Mouse (Mus musculus): Measurements from ENCODE around the gene Slc7a8.
A peak's percentile ranks its signal among the peaks of the same experiment; 100 is the strongest.

Slc7a8 gene

DNA sequence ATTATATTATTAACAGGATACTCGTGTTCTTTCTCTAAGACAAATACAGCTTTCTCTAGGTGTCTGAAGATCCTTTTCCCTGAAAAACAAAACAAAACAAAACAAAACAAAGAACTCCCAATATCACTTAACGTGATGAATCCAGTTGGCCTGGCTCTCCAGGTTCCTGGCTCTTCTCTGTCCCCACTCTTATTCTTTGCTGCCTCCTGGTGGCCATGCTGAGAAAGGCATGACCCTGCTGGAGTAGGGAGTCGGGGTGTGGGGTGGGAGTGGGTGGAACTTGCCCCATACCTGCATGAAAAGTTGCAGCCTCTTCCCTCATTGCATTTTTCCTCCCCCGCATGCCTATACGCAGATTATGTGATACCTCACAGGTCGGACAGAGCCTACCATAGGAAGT is 80.4 kb downstream of the Slc7a8 start:
- peak; percentile 73 for DNase-seq (ENCODE audit: low read depth, low spot score)

DNA sequence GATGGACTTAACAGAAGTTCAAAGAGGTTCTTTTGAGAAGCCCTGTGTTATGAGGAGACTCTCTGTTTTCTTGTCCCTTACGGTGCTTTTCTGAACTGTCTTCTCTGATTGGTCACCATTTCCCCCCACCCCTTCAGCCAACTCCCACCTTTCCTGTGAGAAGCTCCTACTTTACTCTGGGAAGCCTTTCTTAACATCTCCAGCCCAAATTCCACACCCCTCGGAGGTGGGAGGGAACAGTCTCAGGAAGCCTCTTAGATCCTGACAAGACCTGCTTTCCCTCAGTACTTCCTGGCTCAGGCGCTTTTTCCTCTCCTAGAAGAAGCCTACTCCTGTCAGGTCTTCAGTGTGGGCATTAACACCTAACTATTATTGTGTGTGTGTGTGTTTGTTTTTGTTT is 82.2 kb downstream of the Slc7a8 start:
- no peak for DNase-seq (ENCODE audit: low read depth, low spot score)

DNA sequence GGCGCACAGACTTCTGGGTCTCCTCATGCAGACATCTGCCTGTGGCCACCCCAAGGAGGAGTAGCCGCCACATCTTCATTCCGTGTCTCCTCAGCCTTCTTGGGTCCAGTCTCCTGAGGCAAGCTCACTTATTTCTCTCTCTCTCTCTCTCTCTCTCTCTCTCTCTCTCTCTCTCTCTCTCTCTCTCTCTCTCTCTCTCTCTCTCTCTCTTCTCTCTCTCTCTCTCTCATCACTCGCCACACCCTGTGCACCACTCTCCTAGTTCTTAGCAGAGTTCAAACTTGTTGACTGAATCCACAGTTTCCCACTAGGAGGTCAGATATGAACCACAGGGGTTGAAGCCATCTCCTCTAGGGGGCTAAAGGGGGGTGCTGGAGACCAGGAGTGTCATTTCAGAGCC is 83.0 kb downstream of the Slc7a8 start, which contains the start of gene Gm29776:
Gene Gm29776 (minus strand): TSS at position 101 of the 400 bp plus-strand sequence.
- no peak for DNase-seq (ENCODE audit: low read depth, low spot score)

DNA sequence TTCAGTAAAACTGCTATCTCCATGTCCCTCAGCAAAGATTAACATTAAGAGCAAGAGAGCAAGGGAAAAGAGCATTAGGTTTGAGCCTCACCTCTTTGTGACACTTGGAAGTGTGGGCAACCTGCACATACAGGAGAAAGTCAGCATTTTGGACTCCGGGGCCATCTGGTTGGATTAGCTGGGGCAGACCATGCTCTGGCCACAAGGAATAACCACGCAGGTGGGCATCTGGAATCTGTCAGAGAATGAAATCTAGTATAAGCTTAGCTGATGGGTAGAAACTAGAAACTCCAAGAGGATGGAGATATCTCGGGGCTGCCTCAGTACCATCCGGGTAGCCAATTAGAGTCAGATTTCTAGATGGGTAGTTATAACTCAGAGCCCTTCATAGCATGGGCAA is 85.0 kb downstream of the Slc7a8 start:
- no peak for DNase-seq (ENCODE audit: low read depth, low spot score)

DNA sequence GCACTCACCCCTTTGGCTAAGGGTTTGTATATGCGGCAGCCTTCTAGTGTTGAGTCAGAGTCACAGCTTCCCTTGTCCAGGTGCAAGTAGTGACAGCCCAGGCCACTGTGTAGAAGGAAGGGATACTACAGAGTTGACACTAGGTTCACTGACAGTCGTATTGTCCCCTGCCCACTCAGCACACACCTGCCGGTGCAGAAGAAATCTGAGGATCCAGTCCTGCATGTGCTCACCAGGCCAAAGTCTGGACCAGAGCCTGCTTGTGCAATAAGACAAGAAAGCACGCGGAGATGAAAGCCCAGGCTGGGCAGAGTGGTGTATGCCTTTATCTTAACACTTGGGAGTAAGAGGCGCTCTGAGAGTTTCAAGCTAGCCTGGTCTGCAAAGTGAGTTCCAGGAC is 86.7 kb downstream of the Slc7a8 start:
- no peak for DNase-seq (ENCODE audit: low read depth, low spot score)

DNA sequence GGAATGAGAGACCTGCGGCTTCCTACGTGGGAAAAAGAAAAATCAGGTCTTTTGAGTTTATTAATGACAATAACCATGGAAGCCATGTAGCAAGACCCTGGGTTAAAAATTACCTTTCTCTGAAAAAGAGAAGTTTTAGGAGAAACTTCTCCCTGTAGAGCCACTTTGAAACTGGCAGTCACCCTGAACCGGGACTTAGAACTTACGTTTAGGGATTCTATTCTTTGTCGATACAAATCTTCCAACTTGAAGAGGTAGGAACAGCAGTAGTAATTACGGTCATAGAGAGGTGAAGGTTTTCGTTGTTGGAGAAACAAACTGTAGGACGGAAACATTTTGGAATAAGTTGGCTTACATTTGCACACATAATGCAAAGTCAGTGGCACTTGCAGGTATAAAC is 94.5 kb downstream of the Slc7a8 start:
- DNase-seq (ENCODE audit: low read depth, low spot score), result no peak

DNA sequence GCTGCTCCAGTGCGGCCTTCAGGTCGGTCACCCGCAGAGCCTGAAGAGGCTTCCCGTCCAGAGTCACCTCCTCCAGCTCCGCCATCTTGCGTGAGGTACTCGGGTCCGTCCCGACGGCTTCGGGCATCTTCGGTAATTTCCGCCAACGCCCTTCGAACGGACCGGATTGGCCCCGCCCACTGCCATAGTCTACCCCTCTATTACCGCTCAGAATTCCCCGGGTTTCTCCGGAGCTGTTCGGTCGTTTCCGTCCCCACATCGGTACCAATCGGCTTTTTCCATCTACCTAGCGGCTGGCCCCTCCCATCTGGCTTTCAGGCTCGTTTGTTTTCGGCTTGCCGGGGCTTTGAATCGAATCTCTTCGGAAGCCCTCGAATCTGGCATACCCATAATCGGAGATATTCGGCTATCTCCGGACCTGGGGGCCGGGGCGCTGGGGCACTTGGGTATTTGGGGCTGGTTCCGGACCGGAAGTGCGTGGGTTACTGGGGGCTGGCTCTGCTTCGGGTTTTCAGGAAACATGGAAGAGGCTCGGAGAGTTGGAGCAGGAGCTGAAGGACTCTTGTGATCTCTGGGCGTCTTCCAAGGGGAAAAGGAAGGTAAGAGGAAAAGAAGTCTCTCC is 95.1 kb downstream of the Slc7a8 start, which contains the start of gene Acin1:
Gene Acin1 (minus strand): TSS at position 410 of the 622 bp plus-strand sequence.
- peak; percentile 94 for DNase-seq (ENCODE audit: low read depth, low spot score)

DNA sequence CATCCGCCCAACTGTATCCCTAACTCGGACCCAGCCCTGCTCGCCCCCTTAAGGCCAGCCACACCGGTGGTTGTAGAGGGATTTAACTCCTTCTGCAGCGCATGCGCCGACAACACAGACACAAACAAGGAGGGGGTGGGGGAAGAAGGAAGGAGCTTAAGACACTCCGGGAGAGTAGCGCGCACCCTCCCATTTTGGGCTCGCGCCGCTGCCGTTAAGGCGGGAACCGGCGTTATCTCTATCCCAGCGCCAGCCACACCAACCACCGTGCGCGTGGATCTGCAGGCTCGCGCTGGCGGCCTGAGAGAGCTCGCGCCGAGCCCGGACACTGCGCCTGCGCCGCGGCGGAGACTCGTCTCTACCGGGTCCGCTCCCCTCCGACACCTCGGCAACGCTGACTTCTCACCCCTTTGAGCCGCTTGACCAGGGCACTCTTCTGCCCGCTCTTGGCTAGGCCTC is 95.7 kb downstream of the Slc7a8 start, which contains the start of gene 1700123O20Rik:
Gene 1700123O20Rik (plus strand): TSS at position 154 of the 459 bp plus-strand sequence.
- peak; percentile 83 for DNase-seq (ENCODE audit: low read depth, low spot score)

DNA sequence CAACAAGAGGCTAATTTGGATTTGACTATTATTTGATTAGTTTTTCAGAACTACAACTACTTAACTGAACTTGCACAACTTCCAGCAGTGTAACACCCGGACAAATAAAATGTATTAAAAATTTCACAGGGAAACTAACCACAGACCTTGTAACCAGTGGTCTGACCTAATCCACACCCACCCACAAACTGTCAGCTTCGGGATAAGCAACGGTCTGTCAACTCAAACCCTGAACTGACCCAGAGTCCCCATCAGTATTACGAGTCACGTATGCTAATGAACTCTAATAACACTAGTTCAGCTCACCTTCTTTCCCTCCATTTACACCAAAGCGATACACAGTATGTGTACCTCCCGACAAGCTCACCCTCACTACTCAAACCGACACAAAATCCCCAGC is 96.3 kb downstream of the Slc7a8 start:
- no peak for DNase-seq (ENCODE audit: low read depth, low spot score)

DNA sequence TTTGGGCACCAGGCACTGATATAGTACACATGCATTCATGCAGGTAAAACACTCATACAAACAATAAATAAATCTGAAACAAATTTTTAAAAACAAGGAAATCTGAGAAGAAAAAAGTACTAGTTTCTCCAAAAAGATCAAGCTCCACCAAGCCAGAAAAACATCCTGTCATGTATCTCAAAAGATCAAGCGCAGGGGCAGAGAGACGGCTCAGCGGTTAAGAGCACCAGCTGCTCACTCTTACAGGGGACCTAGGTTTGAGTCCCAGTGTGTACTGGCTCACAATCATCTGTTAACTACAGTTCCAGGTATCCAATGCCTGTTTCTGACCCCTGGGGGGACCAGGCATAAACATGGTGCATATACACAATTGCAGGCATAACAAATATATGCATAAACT is 99.3 kb downstream of the Slc7a8 start:
- no peak for DNase-seq (ENCODE audit: low read depth, low spot score)

DNA sequence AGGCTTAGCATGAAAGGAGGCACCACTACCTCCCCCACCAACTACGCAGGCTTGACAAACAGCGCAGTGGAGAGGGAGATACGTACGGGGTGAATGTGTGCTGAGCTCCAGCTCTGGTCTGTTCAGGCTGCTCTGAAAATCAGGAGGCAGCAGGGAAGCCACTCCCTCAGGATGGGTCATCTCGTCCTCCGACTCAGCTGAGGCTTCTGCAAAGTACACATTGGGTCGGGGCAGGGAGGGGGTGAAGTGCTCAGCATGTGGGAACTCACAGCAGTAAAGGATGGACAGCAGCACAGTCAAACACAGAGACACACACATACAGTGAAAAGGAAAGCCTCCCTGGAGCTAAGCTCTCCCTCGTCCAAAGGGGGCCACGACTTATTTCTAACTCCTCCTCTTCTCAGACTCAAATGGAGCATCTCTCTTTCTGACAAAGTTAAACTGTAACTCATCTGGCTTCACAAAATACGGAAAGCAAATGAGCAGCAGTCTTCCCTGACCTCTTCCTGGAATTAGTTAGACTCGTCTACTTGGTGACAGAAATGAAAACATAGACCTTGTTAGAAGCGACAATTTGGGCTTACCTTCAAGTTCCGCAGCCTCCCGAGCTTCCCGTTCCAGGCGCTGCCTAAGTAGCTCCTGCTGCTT is 103.0 kb downstream of the Slc7a8 start:
- DNase-seq (ENCODE audit: low read depth, low spot score), result no peak

DNA sequence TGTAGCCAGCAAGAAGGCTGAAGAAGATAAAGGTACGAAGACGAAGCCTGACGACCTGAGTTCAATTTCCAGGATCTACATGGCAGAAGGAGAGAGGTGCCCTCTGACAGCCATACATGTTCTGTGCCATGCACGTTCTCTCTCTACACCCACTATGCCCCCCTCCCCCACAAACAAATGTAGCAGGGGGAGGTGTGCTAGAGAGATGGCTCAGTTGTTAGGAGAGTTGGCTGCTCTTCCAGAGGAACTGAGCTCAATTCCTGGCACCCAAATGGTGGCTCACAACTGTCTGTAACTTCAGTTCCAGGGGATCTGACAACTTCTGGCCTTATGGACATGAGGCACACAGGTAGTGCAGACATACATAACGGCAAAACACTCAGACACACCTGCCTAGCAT is 105.5 kb downstream of the Slc7a8 start:
- DNase-seq (ENCODE audit: low read depth, low spot score), result no peak

DNA sequence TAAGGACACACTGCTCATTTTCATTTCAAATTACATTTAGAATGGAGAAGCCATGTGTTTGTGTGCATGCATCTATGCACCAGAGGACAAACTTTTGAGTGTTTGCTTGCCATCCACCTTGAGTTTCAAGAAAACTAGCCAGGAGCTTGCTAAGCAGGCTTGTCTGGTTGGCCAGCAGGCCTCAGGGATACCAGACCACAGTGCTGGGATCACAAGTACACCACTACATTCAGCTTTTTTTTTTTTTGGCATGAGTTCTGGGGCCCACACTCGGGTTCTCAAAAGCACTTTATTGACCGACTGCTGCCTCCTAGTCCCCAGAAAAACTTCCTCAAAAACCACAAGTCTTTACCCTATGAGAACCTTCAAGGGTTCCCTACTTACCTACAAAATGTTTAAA is 107.4 kb downstream of the Slc7a8 start:
- DNase-seq (ENCODE audit: low read depth, low spot score), result no peak

Measured in 3T3-L1 (cell line).